Mouse (Mus musculus) neutrophil, adult 5-6 weeks (primary cell): ENCODE measurements at regions not wholly inside any gene's neighbourhood (a gene's known extent, or its start where the extent isn't known, plus 50 kb on each side); places are given as distances from the start of the nearest gene placed in this dataset.

Experiments used
- ATAC-seq: fragments of 151-379, 151-347 bp; 2 replicates; pipeline ENCODE4 v1.8.0; 2017; ENCODE audit warnings: mild to moderate bottlenecking, moderate TSS enrichment; ENCODE audit not compliant: insufficient number of reproducible peaks, poor library complexity, low FRiP score, severe bottlenecking; ENCODE audit errors: extremely low read depth

DNA sequence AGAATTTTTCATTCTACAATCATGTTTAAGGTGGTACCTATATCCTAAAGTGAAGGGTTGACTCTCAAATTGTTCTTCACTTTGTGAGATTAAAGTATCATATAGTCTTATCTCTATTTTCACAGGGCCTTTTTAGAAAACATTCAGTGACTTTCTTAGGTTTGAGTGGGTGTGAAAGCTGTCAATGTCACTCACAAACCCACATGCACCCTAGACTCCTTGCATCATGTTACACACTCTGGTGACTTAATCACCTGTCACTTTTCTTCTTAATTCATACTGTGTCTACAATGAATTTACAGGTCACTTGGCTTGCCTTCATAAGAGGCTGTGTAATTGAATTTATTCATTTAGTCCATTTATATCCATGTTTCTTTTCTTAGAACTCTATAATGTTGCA, 1026.8 kb upstream of the Alcam start:
- ATAC-seq = no peak

DNA sequence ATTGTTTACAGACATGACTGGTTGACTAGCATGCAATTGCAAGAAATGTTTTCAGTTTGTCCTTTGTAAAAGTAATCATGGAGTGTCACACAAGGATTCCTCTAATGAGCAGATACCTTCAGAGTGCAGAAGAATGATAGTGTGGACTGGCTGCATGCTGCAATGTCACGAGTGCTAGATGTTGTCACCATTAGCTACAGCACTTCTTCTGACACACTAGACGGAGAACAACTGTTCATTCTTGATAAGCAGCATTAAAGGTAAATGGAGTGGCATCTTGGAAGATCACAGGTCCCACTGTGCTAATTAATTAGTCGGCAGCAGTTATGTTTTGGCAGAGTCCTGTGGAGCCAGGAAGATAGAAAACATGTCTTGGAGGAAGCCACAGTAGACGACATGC, 985.6 kb upstream of the Alcam start:
- no peak for ATAC-seq

DNA sequence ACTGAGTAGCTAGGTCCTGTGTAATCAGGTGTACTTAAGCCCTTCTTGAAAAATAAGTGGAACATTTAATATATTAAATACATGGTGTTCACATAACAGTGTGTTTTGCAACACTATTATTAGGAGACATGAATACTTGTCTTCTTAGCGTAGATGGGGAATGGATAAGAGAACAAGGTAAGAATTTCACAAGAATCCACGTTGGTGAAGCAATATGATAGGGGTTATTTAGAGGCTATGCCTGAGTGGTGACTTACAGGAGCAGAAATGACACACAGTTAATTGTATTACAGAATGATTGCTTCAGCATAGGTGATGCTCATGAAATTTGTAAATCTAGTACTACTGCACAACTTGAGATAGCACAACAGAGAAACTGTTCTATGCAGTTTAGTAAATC, 964.5 kb upstream of the Alcam start:
- no peak for ATAC-seq

DNA sequence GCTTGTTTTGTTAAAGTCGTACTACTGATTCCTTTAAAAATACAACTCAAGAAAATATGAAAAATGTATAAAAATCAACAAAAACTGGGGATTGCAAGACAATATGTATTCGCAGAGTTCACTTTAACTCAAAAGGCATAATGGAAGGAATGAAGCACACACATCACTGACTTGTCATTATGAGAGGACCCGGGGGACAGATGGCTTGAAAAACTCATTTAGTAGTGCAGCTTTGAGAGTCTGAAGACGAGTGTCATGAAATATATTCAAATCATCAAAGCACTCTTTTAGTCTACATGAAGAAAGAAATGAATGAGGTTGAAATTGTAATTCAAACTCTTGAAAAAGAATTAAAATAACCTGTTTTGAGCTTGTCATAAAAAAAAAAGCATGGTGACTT, 931.3 kb upstream of the Alcam start:
- no peak for ATAC-seq

DNA sequence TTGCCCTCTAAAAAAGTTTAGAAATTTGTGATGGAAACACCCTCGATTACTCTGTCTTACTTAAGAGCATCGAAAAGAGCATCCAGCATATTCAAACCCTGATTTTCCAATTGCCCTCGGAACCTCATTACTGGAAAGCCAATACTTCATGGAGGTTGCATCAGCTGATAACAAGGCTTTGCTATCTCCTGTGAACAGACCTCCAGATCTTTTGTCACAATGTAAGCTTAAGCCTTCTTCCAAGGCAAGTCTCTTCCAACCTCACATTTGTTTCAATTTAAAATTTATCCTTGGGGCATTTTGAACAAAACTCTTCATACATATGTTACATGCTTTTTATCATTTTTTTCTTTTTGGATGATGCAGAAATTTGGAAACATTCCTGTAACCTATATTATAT, 888.3 kb upstream of the Alcam start:
- ATAC-seq = no peak

DNA sequence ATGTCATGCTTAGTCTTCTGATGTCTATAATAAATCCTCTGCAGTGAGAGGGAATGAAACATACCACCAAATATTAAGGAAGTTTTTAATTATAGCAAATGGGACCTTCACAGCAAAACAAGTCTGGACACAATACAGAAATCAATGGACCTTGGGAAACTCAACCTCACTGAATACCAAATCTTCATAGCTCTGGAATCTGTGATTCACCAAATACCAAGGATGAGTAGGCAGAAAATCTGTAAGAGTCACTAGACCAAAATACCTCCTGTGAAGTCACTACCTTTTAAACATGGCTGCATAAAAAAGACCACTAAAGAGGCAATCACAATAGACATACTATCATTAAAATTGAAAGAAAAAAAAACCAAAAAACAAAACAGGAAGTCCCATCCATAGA, 872.5 kb upstream of the Alcam start:
- ATAC-seq = no peak

DNA sequence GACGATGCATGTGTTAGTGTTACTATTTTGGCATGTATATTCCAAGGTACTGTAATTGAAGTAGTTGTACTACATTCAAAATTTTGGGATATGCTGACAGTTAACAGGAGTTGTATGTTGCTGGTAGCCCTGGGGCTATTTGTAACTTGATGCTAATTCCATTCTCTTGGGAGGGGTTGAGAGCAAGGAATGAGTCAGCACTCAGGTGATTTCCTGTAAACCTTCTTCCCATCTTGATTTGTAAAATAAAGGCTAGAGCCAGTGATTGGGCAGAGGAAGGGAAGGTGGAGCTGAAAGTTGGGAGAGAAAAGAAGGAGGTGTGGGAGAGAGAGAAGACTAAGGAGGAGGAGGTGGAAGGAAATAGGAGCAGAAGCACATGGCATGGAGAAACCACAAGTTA, 838.2 kb upstream of the Alcam start:
- no peak for ATAC-seq

DNA sequence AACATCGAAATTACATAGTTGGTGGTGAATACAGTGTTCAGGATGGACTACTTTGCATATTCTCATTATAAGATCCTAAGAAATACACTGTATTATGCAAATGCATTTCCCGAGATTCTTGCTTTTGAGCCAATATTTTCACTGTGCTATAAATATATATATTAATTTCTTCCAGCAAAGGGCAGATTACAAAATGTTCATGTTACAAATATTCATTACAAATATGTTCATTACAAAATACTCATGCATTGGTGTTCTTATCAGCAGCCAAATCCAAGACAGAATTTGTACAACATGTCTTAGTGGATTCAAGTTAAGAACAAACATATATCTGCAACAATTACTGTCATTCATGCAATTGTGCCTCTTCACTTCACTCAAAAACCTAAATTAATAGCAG, 828.1 kb upstream of the Alcam start:
- ATAC-seq = no peak

DNA sequence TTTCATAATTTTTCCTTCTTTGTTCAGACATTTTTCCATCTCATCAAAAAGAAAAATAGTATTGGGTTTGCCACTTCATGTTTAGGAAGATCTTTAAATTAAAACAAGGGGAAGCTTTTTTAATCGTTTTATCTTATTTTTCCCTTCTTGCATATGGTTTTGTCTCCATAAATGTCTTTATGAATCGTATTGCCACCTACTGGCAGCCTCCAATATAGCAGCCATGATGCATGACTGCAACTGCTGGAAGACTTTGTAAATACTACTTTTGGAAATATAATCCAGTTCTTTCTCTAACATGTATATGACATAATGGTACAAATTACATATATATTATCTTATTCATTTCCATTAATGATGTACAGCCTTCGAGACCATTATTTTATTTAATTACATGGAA, 812.2 kb upstream of the Alcam start:
- 0 out of 2 replicates have a peak, but pooled peaks have one; percentile 46 for ATAC-seq

DNA sequence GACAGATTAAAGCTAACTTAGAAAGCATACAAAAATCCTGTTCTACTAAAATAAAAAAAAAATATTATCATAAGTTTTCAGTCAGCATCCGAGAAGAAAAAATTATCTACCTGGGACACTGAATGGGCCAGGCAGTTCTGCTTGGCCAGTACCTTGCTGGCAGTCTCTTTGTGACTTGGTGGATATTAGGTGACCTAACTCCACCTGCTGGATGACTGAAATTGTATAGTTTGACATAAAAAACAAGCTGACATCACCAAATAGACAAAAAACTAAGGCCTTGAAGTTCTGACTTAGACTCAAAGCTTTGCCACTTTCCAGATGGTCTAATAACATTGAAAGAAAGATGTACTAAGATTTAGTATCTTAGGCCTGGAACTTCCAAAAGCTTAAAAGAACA, 791.5 kb upstream of the Alcam start:
- ATAC-seq = no peak

DNA sequence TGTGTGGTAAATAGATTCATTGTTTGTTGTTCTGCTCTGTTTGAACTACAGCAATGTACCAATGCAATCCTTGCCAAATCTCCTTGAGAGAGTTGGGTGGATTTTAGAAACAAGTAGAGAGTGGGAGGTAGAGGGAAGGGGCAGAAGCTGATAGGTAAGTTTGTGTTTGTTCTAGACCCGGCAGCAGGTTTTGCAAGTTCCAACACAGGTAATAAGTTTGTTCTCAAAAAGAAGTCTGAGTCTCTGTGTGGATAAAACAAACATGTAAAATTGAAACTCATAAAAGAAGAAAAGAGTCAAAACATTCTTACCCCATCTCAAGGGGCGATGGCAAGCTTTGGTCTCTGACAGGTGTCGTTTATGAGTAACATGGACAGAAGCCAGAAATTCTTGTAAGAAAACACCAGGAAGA, 788.3 kb upstream of the Alcam start:
- no peak for ATAC-seq

DNA sequence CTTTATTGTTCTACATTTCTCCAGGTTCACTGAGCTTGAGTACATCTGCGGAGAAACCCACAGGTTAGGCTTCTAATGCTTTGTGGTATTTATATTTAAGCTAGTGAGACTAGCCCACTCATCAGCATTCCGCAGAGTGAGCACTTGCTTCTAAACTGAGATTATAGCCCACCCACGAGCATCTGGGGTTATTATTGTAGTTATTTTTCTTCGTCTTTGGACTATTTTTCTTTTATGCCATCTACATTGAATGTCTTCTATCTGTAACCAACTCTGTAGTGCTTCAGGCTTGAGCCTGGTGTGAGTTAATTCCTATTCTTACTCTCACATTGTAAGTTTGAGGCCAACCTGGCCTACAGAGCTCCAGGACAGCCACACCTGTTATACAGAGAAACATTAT, 765.0 kb upstream of the Alcam start:
- no peak for ATAC-seq

DNA sequence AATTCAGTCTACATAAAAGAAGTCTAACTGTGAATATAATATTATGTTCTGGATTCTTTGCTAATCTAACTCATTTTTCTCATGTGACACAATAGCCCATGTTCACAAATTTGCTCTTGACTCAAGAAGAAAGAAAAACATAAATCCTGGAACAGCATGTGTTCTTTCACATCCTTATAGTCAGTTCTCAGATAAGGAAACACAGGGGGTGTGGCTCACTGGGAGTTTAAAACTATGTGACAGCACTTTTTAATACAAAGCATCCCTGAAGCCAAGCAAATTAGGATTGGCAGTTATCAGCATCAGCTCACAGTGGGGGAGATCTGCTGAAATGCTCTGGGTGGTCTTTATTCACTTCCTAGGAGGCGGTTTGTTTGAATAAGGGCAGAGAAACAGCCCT, 747.6 kb upstream of the Alcam start:
- ATAC-seq = no peak

DNA sequence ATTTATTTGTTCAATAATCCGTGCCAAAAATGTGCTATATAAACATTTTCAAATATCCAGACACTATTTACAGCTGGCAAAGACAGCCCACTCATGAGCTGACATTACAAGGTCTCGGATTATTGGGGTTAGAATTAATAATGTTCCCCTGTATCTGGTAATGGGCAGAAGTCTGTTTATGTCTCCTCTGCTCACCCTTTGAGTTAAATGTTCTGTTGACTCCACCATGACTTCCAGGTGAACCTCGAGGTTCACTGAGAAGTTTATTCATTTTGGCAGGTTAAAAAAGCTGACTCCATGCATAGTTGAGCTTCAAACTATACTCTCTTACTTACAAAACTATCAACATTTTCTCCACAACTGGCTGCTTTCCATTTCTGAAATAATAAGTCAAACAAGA, 732.6 kb upstream of the Alcam start:
- no peak for ATAC-seq

DNA sequence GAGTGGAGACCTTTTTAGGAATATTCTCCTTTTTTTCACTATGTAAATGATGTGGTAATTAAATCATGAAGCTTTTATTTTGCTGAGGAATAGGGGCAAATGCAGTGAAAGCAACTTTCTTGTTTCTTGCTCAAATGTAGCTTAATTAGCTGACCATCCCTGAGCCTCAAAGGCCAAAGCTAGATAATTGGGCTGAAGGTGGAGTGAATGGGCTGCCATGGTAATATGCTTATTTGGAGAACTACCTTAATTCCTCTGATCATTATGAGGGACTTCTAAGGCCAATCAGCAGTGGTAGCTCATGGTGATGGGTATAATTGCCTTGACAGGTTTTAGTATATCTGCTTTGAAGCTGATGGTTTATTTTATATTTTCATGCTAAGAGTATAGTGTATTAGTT, 702.5 kb upstream of the Alcam start:
- no peak for ATAC-seq

DNA sequence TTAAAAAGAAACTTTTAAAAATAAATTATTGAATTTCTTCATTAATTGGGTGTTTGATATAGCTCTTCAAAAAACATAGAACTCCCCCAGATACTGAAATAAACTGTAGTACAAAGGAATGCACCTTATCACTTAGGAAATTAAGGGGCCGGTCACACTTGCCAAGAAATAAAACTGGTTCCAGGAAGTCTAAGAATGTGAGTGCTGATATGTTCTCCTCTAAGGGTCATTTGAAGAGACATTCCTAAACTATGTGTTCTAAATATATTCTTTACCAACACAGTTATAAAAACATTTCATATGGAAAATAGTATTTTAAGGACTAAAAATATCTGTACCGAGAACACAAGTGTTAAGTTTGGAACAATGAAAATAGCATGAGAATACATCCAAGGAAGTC, 676.8 kb upstream of the Alcam start:
- ATAC-seq = no peak

DNA sequence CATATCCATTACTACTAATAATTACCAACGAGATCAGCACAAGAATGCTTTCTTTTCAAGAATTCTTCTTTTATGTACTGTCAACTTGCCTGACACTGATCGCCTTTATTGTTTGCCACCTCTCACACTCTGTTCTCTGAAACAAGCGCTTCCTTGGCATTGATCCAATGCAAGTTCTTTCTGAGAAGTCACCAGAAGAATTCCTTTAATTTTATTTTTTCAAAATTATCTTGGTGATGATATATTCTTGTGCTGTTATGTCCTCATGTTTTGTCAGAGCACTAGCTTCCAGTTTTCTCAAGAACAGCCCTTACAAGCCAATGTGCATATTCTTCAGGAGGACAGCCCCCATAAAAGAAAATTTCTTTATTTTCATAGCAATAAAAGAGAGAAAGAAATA, 654.9 kb upstream of the Alcam start:
- ATAC-seq = no peak

DNA sequence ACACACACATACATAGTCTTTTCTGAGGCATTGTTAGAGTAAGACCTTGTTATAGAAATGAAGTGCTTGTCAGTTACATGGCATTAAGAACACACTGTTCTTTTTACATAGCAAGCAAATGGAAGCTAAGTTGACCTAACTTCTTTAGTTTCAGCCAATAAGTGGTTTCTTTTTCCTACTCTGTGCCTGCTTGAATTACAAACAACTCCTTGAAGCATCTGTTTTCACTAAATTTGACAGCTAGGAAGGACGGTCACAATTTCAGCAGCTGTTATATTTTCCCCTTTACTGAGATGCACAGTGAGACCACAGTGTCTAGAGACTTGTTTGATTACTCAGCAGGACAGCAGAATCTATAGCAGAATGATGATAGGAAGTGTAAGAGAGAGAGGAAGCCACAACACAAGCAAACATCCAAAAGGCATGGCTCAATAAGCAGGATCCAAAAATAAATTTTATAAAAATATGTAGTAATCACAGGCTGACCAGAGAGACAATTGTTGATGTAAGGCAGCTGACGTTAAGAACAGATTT, 641.6 kb upstream of the Alcam start:
- ATAC-seq = no peak

DNA sequence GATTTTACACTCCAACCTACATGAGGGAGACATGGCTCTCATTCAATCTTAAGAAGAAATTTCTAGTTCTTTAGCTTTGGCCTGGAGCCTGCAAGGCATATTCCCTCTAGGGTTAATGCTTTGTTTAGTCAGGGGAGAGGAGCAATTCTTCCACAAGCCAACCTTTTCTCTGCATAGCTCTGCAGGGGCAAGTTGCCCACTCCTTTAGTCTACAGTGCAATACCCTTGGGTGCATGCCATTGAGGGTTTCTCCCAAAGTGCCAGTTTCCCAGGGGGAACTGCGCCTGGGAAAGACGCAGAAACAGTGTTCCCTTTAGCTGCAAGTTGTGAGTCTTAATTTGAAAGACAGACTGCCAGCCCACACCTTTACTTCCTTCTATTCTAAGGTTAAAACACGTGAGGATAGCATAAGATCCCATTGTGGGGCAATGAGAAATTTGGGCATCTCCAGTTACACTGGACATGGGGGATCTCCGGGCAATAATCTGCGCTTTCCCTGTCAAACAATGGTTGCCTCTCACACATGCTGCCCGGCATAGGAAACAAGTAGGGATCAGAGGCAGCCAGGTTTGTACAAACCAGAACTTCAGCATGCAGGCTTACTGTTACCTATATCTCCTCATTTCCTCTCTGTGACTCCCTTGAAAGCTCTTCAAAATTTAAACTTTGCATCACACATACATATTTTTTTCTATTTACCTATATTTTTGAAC, 620.1 kb upstream of the Alcam start:
- no peak for ATAC-seq

DNA sequence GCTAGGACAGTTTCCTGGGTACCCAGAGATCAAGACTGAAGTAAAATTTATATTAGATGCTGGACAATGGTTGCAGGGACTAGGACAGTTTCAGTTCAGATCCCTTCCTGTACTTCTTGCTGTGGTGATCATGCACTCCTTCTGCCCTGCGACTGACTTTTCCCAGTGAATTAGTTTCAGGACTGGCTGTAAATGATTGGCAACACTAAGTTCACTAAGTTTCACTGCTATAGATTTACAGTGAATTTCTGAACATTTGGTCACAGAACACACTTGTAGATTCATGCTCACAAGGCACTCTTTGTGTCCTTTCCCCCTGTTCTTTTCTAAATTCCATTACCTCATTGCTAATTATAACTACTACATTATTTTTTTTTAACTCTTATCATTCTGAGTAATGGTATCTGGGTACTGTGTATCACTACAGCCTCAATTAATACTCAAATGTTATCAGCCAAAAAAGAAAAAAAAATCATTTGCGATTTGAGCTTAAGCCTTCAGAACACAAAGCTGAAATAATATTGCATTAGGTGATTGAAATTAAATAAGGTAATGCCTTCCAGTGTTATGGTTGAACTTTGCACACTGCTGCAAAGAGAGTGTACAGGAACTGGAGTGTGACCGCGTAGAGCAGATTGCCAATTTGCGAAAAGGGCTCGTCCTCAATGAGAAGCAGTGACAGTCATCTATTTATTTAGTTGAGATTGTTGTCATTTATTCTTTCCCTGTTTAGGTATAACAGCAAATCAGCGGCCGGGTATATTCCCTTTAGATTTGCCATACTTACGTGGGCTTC, 618.2 kb upstream of the Alcam start:
- no peak for ATAC-seq
